Mouse (Mus musculus) embryonic facial prominence, embryonic 15.5 days (tissue): Measurements from ENCODE around the gene Bfar. TPM values are rescaled to one million over a fixed set of nuclear protein-coding genes. Genes with fewer than 3 reads are reported as not detected.
A peak's percentile ranks its signal among the peaks of the same experiment; 100 is the strongest.
"Not testable (repeated sequence)": the region's sequence is repeated elsewhere in the genome, so short reads cannot be mapped to it uniquely, and the experiment has no call there.

Source experiments
- ATAC-seq: fragments of 200-750 bp; cut with Nextera tagmentation; 2 replicates; pipeline ENCODE4 v1.8.0; 2017; ENCODE audit warnings: low read depth, moderate TSS enrichment; ENCODE audit not compliant: insufficient number of reproducible peaks, low FRiP score, low TSS enrichment
- H3K27ac ChIP-seq: fragments of 300-500 bp; sonication (generic); replicated peaks from 2 replicates; pipeline ENCODE4 v1.5.1; 2015; ENCODE audit warnings: mild to moderate bottlenecking, inconsistent platforms
- H3K27me3 ChIP-seq: fragments of 300-500 bp; sonication (generic); 2 replicates; pipeline ENCODE4 v1.6.1; 2015; ENCODE audit warnings: inconsistent platforms
- H3K36me3 ChIP-seq: fragments of 300-500 bp; sonication (generic); 2 replicates; pipeline ENCODE4 v1.6.1; 2015; ENCODE audit warnings: mild to moderate bottlenecking, inconsistent platforms
- H3K4me1 ChIP-seq: fragments of 300-500 bp; sonication (generic); 2 replicates; pipeline ENCODE4 v1.6.1; 2015; ENCODE audit warnings: inconsistent platforms
- H3K4me2 ChIP-seq: fragments of 300-500 bp; sonication (generic); replicated peaks from 2 replicates; pipeline ENCODE4 v1.6.1; 2015; ENCODE audit warnings: mild to moderate bottlenecking, inconsistent platforms
- H3K4me3 ChIP-seq: fragments of 300-500 bp; sonication (generic); replicated peaks from 2 replicates; pipeline ENCODE4 v1.5.1; 2015; ENCODE audit warnings: mild to moderate bottlenecking, inconsistent platforms
- H3K9ac ChIP-seq: fragments of 300-500 bp; sonication (generic); 2 replicates; pipeline ENCODE4 v1.6.1; 2015; ENCODE audit warnings: inconsistent platforms
- H3K9me3 ChIP-seq: fragments of 300-500 bp; sonication (generic); replicated peaks from 2 replicates; pipeline ENCODE4 v1.6.1; 2016; ENCODE audit warnings: inconsistent platforms
- WGBS: fragments of 180-500 bp; shearing (Covaris S2); methylation state at CpG from one replicate; pipeline ENCODE4 v1.1.7; 2015; 5-methylcytosine and 5-hydroxymethylcytosine counted together
- polyA plus RNA-seq: library from polyadenylated mRNA; unstranded; fragments of >200 nt; fragmentation: Nextera tagmentation; extraction: Ambion mirVana; gene quantifications from 2 replicates; pipeline ENCODE4 v1.2.1, GENCODE M21; 2015

Gene Bfar
- polyA plus RNA-seq, 1 experiment from 2014 or later = 51.4 TPM

GRCm38 (mm10) chr16:13669282-13669681, 2.4 kb upstream of the Bfar start:
- Histone ChIP-seq H3K4me3 (no peak overlapping the region), H3K4me1 (peaks cover 25% of the 10 kb centered on the region), H3K4me2 (no peak overlapping the region), H3K36me3 (peaks cover 20% of the 10 kb centered on the region), H3K9me3 (no peaks in the 10 kb centered on the region), H3K9ac (no peak overlapping the region), H3K27ac (no peak overlapping the region), H3K27me3 (no peaks in the 10 kb centered on the region)
- WGBS = 90% methylated on average over 1 of the region's 1 CpGs
- ATAC-seq = no peak

GRCm38 (mm10) chr16:13670896-13671295, 762 bp upstream of the Bfar start:
- 81% methylated on average over 5 of the region's 5 CpGs for WGBS
- H3K27me3 ChIP-seq, H3K4me2 ChIP-seq, H3K27ac ChIP-seq, H3K9me3 ChIP-seq, H3K9ac ChIP-seq, ATAC-seq, H3K36me3 ChIP-seq: not testable (repeated sequence)
- peak overlapping the region; percentile 90 for H3K4me3 ChIP-seq
- peaks cover 25% of the 10 kb centered on the region for H3K4me1 ChIP-seq

GRCm38 (mm10) chr16:13672386-13672898, 784 bp downstream of the Bfar start:
- Histone ChIP-seq H3K27ac (peak overlapping the region; percentile 90; the same call in 1 of the 2 replicates), H3K9ac (peak overlapping the region; percentile 82), H3K27me3 (no peaks in the 10 kb centered on the region), H3K4me2 (peak overlapping the region; percentile 56), H3K4me1 (peaks cover 19% of the 10 kb centered on the region), H3K9me3 (no peaks in the 10 kb centered on the region), H3K36me3 (peaks cover 12% of the 10 kb centered on the region), H3K4me3 (peak overlapping the region; percentile 90)
- ATAC-seq = no peak; the same call in 1 of the 2 replicates
- WGBS = 1% methylated on average over 20 of the region's 20 CpGs

- Histone ChIP-seq H3K9ac (no peak overlapping the region), H3K4me2 (peak overlapping the region; percentile 56; the same call in 1 of the 2 replicates), H3K4me3 (peak overlapping the region; percentile 90), H3K9me3 (no peaks in the 10 kb centered on the region), H3K4me1 (peaks cover 17% of the 10 kb centered on the region), H3K27ac (no peak overlapping the region), H3K27me3 (no peaks in the 10 kb centered on the region), H3K36me3 (peaks cover 18% of the 10 kb centered on the region)
- 78% methylated on average over 5 of the region's 5 CpGs for WGBS
- no peak for ATAC-seq
Measured at GRCm38 (mm10) chr16:13673114-13673513, 1.5 kb downstream of the Bfar start.

DNA sequence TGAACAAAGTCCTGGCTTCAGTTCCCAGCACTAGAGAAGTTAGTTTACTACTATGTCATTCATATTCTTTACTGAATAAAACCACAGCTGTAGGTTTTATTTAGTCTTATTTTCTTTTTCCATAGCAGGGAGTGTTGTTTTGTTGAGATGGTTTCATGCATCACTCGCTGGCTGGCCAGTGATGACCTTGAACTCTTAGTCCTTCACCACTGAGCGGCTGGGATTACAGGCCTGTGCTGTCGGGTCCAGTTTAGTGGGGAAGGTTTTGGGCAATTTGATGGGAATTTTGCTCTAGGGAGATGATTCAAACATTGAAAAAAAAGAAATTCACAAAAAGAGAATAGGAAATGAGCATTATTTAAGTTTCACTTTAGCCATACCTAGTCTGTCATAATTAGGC, 2.9 kb downstream of the Bfar start:
- H3K9ac ChIP-seq = no peak overlapping the region
- H3K9me3 ChIP-seq = no peaks in the 10 kb centered on the region
- H3K27me3 ChIP-seq = no peaks in the 10 kb centered on the region
- H3K4me2 ChIP-seq = no peak overlapping the region
- H3K36me3 ChIP-seq = peaks cover 18% of the 10 kb centered on the region
- no peak overlapping the region for H3K27ac ChIP-seq
- no peak for ATAC-seq
- WGBS = 91% methylated on average over 3 of the region's 3 CpGs
- H3K4me3 ChIP-seq = no peak overlapping the region
- peaks cover 17% of the 10 kb centered on the region for H3K4me1 ChIP-seq

- H3K9ac ChIP-seq = no peak overlapping the region
- no peak overlapping the region for H3K4me3 ChIP-seq
- ATAC-seq = no peak
- WGBS = 85% methylated on average over 3 of the region's 3 CpGs
- H3K4me1 ChIP-seq = no peaks in the 10 kb centered on the region
- no peaks in the 10 kb centered on the region for H3K9me3 ChIP-seq
- no peak overlapping the region for H3K4me2 ChIP-seq
- H3K36me3 ChIP-seq = peaks cover 21% of the 10 kb centered on the region
- H3K27ac ChIP-seq = no peak overlapping the region
- no peaks in the 10 kb centered on the region for H3K27me3 ChIP-seq
Measured at GRCm38 (mm10) chr16:13678601-13679319, 7.1 kb downstream of the Bfar start.

GRCm38 (mm10) chr16:13698998-13699397, 27.3 kb downstream of the Bfar start:
- H3K36me3 ChIP-seq = peaks cover 66% of the 10 kb centered on the region
- H3K4me2 ChIP-seq = no peak overlapping the region
- no peak overlapping the region for H3K9ac ChIP-seq
- H3K27ac ChIP-seq = no peak overlapping the region
- H3K4me3 ChIP-seq = no peak overlapping the region
- H3K4me1 ChIP-seq = no peaks in the 10 kb centered on the region
- no peak for ATAC-seq
- no peaks in the 10 kb centered on the region for H3K27me3 ChIP-seq
- H3K9me3 ChIP-seq = no peaks in the 10 kb centered on the region
- WGBS = 90% methylated on average over 7 of the region's 7 CpGs

- H3K36me3 ChIP-seq = peaks cover 60% of the 10 kb centered on the region
- H3K9ac ChIP-seq = no peak overlapping the region
- WGBS = 97% methylated on average over 7 of the region's 7 CpGs
- no peak overlapping the region for H3K4me2 ChIP-seq
- no peak overlapping the region for H3K4me3 ChIP-seq
- no peak overlapping the region for H3K27ac ChIP-seq
- no peaks in the 10 kb centered on the region for H3K9me3 ChIP-seq
- ATAC-seq = no peak
- no peaks in the 10 kb centered on the region for H3K4me1 ChIP-seq
- H3K27me3 ChIP-seq = no peaks in the 10 kb centered on the region
Measured at GRCm38 (mm10) chr16:13702184-13702583, 30.5 kb downstream of the Bfar start.

- H3K27ac ChIP-seq = no peak overlapping the region
- H3K9ac ChIP-seq = no peak overlapping the region
- no peaks in the 10 kb centered on the region for H3K9me3 ChIP-seq
- no peak overlapping the region for H3K4me3 ChIP-seq
- no peaks in the 10 kb centered on the region for H3K4me1 ChIP-seq
- no peaks in the 10 kb centered on the region for H3K27me3 ChIP-seq
- no peak overlapping the region for H3K4me2 ChIP-seq
- no peak for ATAC-seq
- 87% methylated on average over 9 of the region's 10 CpGs for WGBS
- peaks cover 40% of the 10 kb centered on the region for H3K36me3 ChIP-seq
Measured at GRCm38 (mm10) chr16:13704676-13705075, 33.0 kb downstream of the Bfar start.

GRCm38 (mm10) chr16:13714910-13715309, 43.3 kb downstream of the Bfar start:
- 77% methylated on average over 3 of the region's 3 CpGs for WGBS
- no peak for ATAC-seq
- no peak overlapping the region for H3K4me3 ChIP-seq

GRCm38 (mm10) chr16:13716821-13717553, 45.3 kb downstream of the Bfar start:
- Histone ChIP-seq H3K4me3 (no peak overlapping the region), H3K9me3 (no peaks in the 10 kb centered on the region), H3K27ac (no peak overlapping the region), H3K36me3 (no peaks in the 10 kb centered on the region), H3K4me2 (no peak overlapping the region), H3K4me1 (no peaks in the 10 kb centered on the region), H3K27me3 (no peaks in the 10 kb centered on the region), H3K9ac (no peak overlapping the region)
- 88% methylated on average over 2 of the region's 2 CpGs for WGBS
- no peak for ATAC-seq

More at GRCm38 (mm10) chr16:13714910-13715309, 43.3 kb downstream of the Bfar start:
- Histone ChIP-seq H3K4me1 (no peaks in the 10 kb centered on the region), H3K9me3 (no peaks in the 10 kb centered on the region), H3K4me2 (no peak overlapping the region), H3K27me3 (no peaks in the 10 kb centered on the region), H3K27ac (no peak overlapping the region), H3K36me3 (no peaks in the 10 kb centered on the region), H3K9ac (no peak overlapping the region)
